Mouse (Mus musculus) stomach, postnatal 0 days (tissue): ENCODE measurements around the gene Sgcg.

ENCODE experiments used
- CTCF ChIP-seq: IDR thresholded peaks from 2 replicates; pipeline ENCODE4 v1.5.1; 2016; ENCODE audit warnings: antibody characterized with exemption, low read depth, mild to moderate bottlenecking, moderate library complexity
- EP300 ChIP-seq: optimal IDR thresholded peaks from 2 replicates; pipeline ENCODE3; 2016; ENCODE audit warnings: antibody characterized with exemption

DNA sequence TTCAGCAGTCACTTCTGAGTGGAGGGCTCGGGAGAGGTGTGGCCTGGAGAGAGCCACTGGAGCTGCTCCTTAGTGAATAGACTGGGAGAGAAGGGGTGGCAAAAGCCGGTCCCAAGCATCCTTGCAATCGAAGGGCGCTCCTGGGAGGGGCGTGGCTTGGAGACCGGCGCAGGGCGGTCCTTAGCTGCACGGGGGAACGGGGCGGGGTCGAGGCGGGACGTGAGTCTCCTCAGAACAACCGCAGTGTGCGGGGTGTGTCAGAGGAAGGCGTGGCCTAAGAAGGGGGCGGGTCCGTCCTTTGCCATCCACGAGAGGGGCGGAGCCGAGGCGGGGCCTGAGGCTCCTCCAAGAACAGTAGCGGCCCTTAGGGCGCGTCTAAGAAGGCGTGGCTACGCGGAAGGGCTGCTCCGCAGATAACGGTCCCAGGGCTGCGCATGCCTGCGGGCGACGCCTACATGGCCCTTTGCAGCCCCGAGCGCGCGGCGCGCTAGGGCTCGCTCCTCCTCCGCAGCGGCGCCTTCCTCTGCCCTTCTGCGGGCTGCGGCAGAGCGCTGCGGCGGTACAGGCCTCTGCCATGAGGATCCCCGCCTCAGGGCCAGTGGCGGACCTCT lies 85.6 kb downstream of the Sgcg start:
- TF ChIP-seq CTCF (no peak), EP300 (no peak)
